Mouse (Mus musculus): Measurements from ENCODE around the gene Eefsec. TPM values are rescaled to one million over a fixed set of nuclear protein-coding genes. Genes with fewer than 3 reads are reported as not detected.

Gene Eefsec
- polyA plus RNA-seq, 1 experiment = 20.3 TPM

DNA sequence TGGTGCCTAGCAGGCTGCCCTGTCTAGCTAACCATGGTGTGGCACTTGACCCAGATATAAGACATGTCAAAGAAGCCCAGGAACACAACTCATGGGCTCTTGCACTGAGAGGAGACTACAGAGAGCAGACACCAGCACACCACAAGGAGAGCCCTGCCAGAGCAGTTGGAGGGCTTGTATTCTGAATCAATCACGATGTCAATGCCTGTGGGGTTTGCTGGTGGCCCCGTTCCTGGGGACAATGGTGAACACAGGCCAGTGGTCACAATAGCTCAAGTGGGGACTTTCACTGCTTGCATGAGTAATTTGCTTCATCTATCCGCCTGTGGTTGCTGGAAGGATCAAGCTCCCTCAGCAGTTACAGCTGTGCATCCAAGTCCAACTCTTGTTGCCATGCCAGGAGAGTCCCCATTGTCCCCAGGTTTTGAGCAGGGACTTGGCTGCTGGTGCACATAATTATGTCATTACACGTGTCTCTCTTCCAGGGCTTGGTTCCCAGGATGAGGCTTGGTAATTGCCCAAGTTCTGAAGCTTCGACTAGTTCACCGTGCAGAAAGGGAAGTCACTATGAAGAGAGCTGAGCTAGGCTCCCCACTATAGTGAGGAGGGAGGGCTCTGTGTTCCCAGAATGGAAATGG lies 156.1 kb downstream of the Eefsec start:
- TF ChIP-seq CTCF (IDR thresholded peaks at IDR 0.05; ENCODE audit: borderline replicate concordance, extremely low read depth, insufficient read depth, insufficient read length) = no peak
- no peak for TF ChIP-seq POLR2A (IDR thresholded peaks at IDR 0.05; ENCODE audit: borderline replicate concordance, extremely low read depth, insufficient read depth, insufficient read length, poor library complexity, severe bottlenecking)
- peak; percentile 92 for DNase-seq (ENCODE audit: low read depth)

DNA sequence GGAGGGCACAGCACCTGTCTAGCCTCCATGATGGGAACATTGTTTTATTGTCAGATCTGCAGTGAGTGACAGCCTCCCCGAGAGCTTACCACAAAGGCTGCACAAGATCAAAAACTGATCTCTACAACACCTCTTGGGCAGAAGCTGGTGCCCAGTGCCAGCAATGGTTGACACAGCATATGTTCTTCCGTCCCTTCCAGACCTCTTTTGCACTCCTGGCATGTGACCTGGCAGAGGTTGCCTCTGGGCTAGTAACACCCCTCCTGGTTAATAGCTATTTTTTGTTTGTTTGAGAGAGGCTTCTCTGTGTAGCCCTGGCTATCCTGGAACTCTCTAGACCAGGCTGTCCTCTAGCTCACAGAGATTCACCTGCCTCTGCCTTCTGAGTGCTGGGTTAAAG lies 168.2 kb downstream of the Eefsec start:
- no peak for DNase-seq (ENCODE audit: low read depth)

DNA sequence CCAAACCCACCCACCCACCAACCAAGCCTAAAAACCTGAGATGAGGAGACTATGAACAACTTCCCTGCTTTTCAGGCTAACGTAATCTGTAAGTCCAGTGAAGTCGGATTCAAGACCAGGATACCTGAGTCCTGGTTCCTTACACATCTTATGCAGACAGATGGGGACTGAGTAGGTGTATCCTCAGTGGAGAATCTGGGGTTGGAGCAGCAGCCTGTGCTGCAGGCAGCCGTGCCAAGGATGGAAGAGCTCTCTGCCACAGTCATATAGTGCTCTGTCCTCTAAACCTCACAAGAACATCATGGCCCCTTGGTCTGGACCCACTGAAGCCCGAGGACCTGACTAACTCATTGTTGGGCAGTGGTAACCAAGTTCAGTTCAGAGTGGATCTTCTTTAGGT lies 169.1 kb downstream of the Eefsec start:
- TF ChIP-seq POLR2A (IDR thresholded peaks at IDR 0.05; ENCODE audit: borderline replicate concordance, extremely low read depth, insufficient read depth, insufficient read length, poor library complexity, severe bottlenecking) = no peak
- no peak for TF ChIP-seq CTCF (IDR thresholded peaks at IDR 0.05; ENCODE audit: borderline replicate concordance, extremely low read depth, insufficient read depth, insufficient read length)
- DNase-seq (ENCODE audit: low read depth) = no peak

More for the DNA sequence above, 168.2 kb downstream of the Eefsec start:
- TF ChIP-seq CTCF (IDR thresholded peaks at IDR 0.05; ENCODE audit: borderline replicate concordance, extremely low read depth, insufficient read depth, insufficient read length) = no peak
- no peak for TF ChIP-seq POLR2A (IDR thresholded peaks at IDR 0.05; ENCODE audit: borderline replicate concordance, extremely low read depth, insufficient read depth, insufficient read length, poor library complexity, severe bottlenecking)

DNA sequence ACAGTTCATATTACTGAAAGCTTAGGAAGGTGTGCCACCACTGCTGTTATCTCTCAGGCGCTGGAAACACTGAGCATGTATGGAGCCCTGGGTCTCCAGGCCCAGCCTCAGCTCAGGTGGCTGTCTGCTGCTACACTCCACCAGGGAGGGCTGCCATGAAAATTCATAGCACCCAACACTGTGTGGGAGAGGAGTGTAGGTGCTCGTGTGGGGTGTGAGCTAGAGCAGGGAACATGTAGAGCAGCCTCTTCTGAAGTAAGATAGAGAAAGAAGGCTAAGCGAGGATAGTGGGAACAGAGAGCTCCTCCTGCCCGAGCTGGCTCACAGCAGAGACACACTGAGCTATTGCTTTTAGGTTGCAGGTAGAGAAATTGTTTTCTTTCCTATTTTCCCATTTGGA lies 170.1 kb downstream of the Eefsec start:
- TF ChIP-seq CTCF (IDR thresholded peaks at IDR 0.05; ENCODE audit: borderline replicate concordance, extremely low read depth, insufficient read depth, insufficient read length) (no peak), POLR2A (IDR thresholded peaks at IDR 0.05; ENCODE audit: borderline replicate concordance, extremely low read depth, insufficient read depth, insufficient read length, poor library complexity, severe bottlenecking) (no peak)
- DNase-seq (ENCODE audit: low read depth) = no peak

DNA sequence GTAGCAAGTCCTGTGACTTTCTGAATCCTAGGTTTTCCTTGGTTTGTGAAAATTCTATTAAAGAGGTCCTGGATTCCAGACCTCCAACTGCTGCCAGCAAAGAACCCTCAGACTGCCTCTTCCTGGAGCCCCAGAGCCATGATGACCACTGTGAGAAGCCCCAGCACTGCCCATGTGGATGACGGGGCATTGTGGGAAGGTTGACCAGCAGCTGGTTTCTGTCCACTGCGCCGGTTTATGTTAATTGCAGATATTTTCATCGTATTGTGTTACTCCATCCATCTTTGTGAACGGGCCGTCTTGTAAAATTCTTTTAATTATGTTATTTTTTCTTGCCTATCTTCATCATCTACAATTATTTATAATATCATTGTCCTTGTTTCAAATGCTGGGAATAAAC lies 171.7 kb downstream of the Eefsec start:
- TF ChIP-seq POLR2A (IDR thresholded peaks at IDR 0.05; ENCODE audit: borderline replicate concordance, extremely low read depth, insufficient read depth, insufficient read length, poor library complexity, severe bottlenecking) = no peak
- TF ChIP-seq CTCF (IDR thresholded peaks at IDR 0.05; ENCODE audit: borderline replicate concordance, extremely low read depth, insufficient read depth, insufficient read length) = no peak
- no peak for DNase-seq (ENCODE audit: low read depth)

DNA sequence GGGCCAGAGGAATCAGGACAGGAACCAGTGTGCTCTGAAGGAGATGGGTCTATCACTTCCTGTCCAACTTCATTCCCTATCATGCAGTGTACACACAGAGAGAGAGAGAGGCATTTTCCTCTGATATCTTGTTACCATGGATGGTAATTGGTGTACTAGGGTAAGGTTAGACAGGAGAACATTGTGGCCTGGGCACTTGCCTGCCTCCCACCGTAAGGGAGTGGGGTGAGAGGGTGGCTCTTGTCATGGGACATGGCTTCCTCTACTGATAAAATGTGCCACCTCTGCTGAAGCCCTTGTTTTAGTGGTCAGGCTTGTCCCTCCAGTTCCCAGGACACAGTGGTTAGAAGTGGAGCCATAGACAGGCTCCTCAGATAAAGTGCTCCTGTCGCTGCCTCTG lies 178.4 kb downstream of the Eefsec start:
- TF ChIP-seq POLR2A (IDR thresholded peaks at IDR 0.05; ENCODE audit: borderline replicate concordance, extremely low read depth, insufficient read depth, insufficient read length, poor library complexity, severe bottlenecking) = no peak
- TF ChIP-seq CTCF (IDR thresholded peaks at IDR 0.05; ENCODE audit: borderline replicate concordance, extremely low read depth, insufficient read depth, insufficient read length) = no peak

DNA sequence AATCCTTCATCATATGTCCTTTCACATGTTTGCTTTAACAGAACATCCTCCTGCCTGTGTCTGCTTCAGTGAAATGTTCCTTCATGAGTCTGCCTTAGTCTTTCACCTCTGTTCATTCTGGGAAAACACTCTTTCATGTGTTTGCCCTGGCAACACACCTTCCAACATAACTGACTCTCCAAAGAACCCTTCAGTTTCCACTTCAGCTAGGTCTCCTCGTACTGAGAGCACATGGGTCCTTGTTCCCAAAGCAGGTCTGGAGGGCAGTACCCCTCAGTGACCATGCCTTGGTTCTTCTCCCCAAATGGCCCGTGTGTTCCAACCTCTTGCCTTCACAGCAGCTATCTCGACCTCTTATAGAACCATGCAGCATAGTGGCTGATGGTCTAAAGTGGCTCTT lies 179.3 kb downstream of the Eefsec start:
- no peak for DNase-seq (ENCODE audit: low read depth)
- no peak for TF ChIP-seq POLR2A (IDR thresholded peaks at IDR 0.05; ENCODE audit: borderline replicate concordance, extremely low read depth, insufficient read depth, insufficient read length, poor library complexity, severe bottlenecking)
- TF ChIP-seq CTCF (IDR thresholded peaks at IDR 0.05; ENCODE audit: borderline replicate concordance, extremely low read depth, insufficient read depth, insufficient read length) = no peak

More for the DNA sequence above, 178.4 kb downstream of the Eefsec start:
- no peak for DNase-seq (ENCODE audit: low read depth)

GRCm38 (mm10) chr6:88266055-88266454 lies 180.3 kb downstream of the Eefsec start:
- no peak for TF ChIP-seq POLR2A (IDR thresholded peaks at IDR 0.05; ENCODE audit: borderline replicate concordance, extremely low read depth, insufficient read depth, insufficient read length, poor library complexity, severe bottlenecking)
- no peak for TF ChIP-seq CTCF (IDR thresholded peaks at IDR 0.05; ENCODE audit: borderline replicate concordance, extremely low read depth, insufficient read depth, insufficient read length)
- DNase-seq (ENCODE audit: low read depth) = no peak

GRCm38 (mm10) chr6:88265355-88265754 lies 181.0 kb downstream of the Eefsec start:
- no peak for DNase-seq (ENCODE audit: low read depth)
- TF ChIP-seq POLR2A (IDR thresholded peaks at IDR 0.05; ENCODE audit: borderline replicate concordance, extremely low read depth, insufficient read depth, insufficient read length, poor library complexity, severe bottlenecking) = no peak

DNA sequence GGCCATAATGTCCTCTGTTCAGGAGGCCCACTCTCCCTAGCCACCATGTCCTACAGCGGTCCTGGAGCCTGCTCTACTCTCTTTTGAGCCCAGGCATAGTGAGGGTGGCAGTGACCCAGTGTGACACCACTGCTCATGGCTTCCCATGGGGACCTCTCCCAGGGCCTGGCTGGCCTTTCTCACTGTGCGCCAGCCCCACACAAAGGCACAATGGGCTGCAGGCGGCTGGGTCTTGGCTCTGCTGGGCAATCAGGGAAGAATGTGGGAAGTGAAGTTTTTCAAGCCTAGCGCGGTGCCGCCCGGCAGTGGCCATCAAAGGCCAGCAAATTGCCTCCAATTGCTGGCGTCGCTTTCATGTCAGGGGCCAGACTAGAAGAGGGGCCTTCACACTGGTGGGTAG lies 184.2 kb downstream of the Eefsec start:
- DNase-seq (ENCODE audit: low read depth) = peak; percentile 57
- TF ChIP-seq CTCF (IDR thresholded peaks at IDR 0.05; ENCODE audit: borderline replicate concordance, extremely low read depth, insufficient read depth, insufficient read length) (no peak), POLR2A (IDR thresholded peaks at IDR 0.05; ENCODE audit: borderline replicate concordance, extremely low read depth, insufficient read depth, insufficient read length, poor library complexity, severe bottlenecking) (no peak)

DNA sequence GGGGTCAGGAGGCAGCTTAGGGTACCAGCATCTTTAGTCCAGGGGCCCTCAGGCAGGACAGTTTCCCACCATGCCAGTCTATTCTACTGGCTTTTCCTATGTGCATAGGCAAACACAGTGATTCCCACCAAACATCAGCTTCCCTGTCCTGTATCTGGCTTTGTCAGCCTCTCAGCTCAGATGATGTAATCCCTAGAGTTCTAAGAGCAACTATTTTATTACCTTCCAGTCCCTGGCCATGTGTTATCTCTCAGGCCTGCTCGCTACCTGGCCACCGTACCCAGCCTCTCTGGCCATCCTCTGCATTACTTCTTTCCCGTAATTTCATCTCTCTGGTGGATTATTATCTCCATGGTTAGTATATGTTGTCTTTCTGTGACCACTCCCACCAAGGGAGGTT lies 185.7 kb downstream of the Eefsec start:
- DNase-seq (ENCODE audit: low read depth) = no peak
- TF ChIP-seq POLR2A (IDR thresholded peaks at IDR 0.05; ENCODE audit: borderline replicate concordance, extremely low read depth, insufficient read depth, insufficient read length, poor library complexity, severe bottlenecking) = no peak
- TF ChIP-seq CTCF (IDR thresholded peaks at IDR 0.05; ENCODE audit: borderline replicate concordance, extremely low read depth, insufficient read depth, insufficient read length) = no peak

DNA sequence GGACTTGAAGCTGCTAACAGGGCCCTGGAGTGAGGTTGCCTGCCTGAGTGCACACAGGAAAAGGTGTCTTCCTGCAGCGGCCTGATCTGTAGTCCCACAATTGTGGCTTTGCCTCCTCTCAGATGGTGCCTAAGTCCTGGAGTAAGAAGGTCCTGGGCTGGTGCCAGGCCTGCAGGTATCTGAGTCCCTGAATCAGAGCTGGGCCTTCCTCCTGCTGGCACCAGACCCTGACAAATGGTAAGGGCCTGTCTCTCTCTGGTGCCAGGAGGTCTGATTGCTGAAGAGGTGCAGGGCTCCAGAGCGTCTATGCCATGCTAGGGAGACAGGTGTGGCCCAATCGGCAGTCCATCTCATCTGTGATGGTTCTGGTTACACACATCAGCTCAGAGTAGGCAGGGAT lies 186.7 kb downstream of the Eefsec start:
- TF ChIP-seq CTCF (IDR thresholded peaks at IDR 0.05; ENCODE audit: borderline replicate concordance, extremely low read depth, insufficient read depth, insufficient read length) (no peak), POLR2A (IDR thresholded peaks at IDR 0.05; ENCODE audit: borderline replicate concordance, extremely low read depth, insufficient read depth, insufficient read length, poor library complexity, severe bottlenecking) (no peak)

More for the DNA sequence above, 186.7 kb downstream of the Eefsec start:
- no peak for DNase-seq (ENCODE audit: low read depth)
